Comparison of ENCODE assay signal across 7 mouse cellular contexts in the genomic region with DNA sequence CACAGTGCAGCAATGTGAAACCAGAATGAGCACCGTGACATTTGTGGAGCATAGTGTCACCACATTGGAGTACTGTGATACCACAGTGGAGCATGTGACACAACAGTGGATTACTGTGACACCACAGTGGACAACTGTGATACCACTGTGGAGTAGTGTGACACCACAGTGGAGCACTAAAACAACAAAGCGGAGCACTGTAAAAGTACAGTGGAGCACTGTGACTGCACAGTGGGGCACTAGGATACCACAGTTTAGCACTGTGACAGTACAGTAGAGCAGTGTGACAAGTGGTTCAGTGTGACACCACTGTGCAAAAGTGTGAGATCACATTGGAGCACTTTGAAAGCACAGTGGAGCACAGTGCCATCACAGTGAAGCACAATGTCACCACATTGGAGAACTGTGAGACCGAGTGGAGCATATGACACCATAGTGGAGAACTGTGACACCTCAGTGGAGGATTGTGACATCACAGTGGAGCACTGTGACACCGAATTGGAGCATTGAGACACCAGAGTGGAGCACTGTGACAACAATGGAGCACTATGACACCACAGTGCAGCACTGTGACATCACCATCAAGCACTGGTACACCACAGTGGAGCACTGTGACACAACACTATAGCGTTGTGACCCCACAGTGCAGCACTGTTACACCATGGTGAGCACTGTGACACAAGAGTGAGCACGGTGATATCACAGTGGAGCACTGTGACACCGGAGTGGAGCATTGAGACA.
DNase-seq lines count a peak whose midpoint lies in the region; ATAC-seq lines count a peak whose summit lies in the region.

No protein-coding gene starts in this region.

- H3K4me1 ChIP-seq in forebrain, embryonic 15.5 days: no peaks in the 10 kb centered on the region
- no peaks in the 10 kb centered on the region for H3K4me1 ChIP-seq in limb, embryonic 10.5 days
- H3K4me1 ChIP-seq in neural tube, embryonic 14.5 days (ENCODE audit: control insufficient read depth, insufficient read depth, low read length): no peaks in the 10 kb centered on the region

- H3K36me3 ChIP-seq in forebrain, embryonic 15.5 days: no peaks in the 10 kb centered on the region
- no peaks in the 10 kb centered on the region for H3K36me3 ChIP-seq in limb, embryonic 10.5 days
- no peaks in the 10 kb centered on the region for H3K36me3 ChIP-seq in neural tube, embryonic 14.5 days (ENCODE audit: control insufficient read depth, insufficient read depth, low read length)

- H3K9ac ChIP-seq in forebrain, embryonic 15.5 days (replicated peaks): no peak overlapping the region
- no peak overlapping the region for H3K9ac ChIP-seq in neural tube, embryonic 14.5 days (replicated peaks; ENCODE audit: low read depth, low read length)

- peak; percentile 21; the same call in 1 of the 2 replicates for ATAC-seq in forebrain, embryonic 15.5 days (replicated peaks)
- peak; percentile 36; the same call in 1 of the 2 replicates for ATAC-seq in neural tube, embryonic 14.5 days (ENCODE audit: low read depth)

- no peak overlapping the region for H3K4me3 ChIP-seq in forebrain, embryonic 15.5 days
- H3K4me3 ChIP-seq in limb, embryonic 10.5 days: no peak overlapping the region
- no peak overlapping the region for H3K4me3 ChIP-seq in neural tube, embryonic 14.5 days (ENCODE audit: low read depth, low read length)

- peak; percentile 3 to 17 for DNase-seq in spleen, postnatal 10 days (ENCODE audit: low spot score in 2 of 2)
- no peak for DNase-seq in spleen, adult 12 weeks (ENCODE audit: low spot score)
- DNase-seq in limb, embryonic 10.5 days (ENCODE audit: low spot score): peak; percentile 30
- no peak for DNase-seq in left cerebral cortex, adult 8-10 months (ENCODE audit: low spot score in 2 of 2)
- DNase-seq in adipocyte (ENCODE audit: low spot score): no peak

- WGBS in forebrain, embryonic 15.5 days: 60% methylated on average over 7 of the region's 7 CpGs
- 61% methylated on average over 7 of the region's 7 CpGs for WGBS in limb, embryonic 10.5 days
- 60% methylated on average over 7 of the region's 7 CpGs for WGBS in neural tube, embryonic 14.5 days

- no peak overlapping the region for H3K4me2 ChIP-seq in forebrain, embryonic 15.5 days (replicated peaks)
- no peak overlapping the region for H3K4me2 ChIP-seq in neural tube, embryonic 14.5 days (ENCODE audit: low read depth, low read length)

- H3K27me3 ChIP-seq in forebrain, embryonic 15.5 days: no peaks in the 10 kb centered on the region
- no peaks in the 10 kb centered on the region for H3K27me3 ChIP-seq in limb, embryonic 10.5 days (ENCODE audit: low read depth, poor library complexity, severe bottlenecking)
- H3K27me3 ChIP-seq in neural tube, embryonic 14.5 days (ENCODE audit: control insufficient read depth, insufficient read depth, low read length): no peaks in the 10 kb centered on the region

- H3K9me3 ChIP-seq in forebrain, embryonic 15.5 days: peaks cover 59% of the 10 kb centered on the region
- H3K9me3 ChIP-seq in limb, embryonic 10.5 days (replicated peaks): peaks cover 68% of the 10 kb centered on the region
- peaks cover 65% of the 10 kb centered on the region for H3K9me3 ChIP-seq in neural tube, embryonic 14.5 days (ENCODE audit: control insufficient read depth, low read length)

- H3K27ac ChIP-seq in forebrain, embryonic 15.5 days (replicated peaks): no peak overlapping the region
- H3K27ac ChIP-seq in limb, embryonic 10.5 days: no peak overlapping the region
- H3K27ac ChIP-seq in neural tube, embryonic 14.5 days (ENCODE audit: low read depth, low read length): no peak overlapping the region

Comparison
In these comparisons a context has a peak if more than half of its experiments do, and no peak if none do; other contexts are left out.
1. DNase-seq: peak in spleen, postnatal 10 days (2 of 2) and limb, embryonic 10.5 days (single experiment); none in spleen, adult 12 weeks (single experiment), left cerebral cortex, adult 8-10 months (0 of 2) and adipocyte (single experiment).